Mouse (Mus musculus): ENCODE results near the gene Rnft2.

Gene Rnft2

DNA sequence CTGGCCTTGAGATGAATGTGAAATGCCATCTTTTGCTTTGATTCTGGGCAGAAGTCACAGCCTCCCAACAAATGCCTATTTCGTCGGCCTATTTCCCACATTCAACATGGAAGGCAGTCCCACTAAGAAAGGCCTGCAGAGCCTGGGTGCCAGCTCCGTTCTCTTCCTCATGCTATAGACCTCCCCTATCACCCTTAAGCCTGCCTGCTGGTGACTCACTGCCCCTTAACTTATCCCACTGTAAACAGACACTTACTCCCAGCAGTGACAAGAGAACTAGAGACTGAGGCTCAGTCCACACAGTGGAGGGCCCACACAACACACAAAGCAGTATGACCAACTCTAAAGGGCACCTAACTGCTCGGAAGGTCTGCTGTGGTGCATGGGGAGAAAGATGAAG, 100.6 kb downstream of the Rnft2 start:
- in situ Hi-C loops (cut with MboI; ENCODE audit: low sequenced_read_pairs) = no loop called here

- in situ Hi-C loops (cut with MboI; ENCODE audit: low sequenced_read_pairs) = no loop called here
Measured at GRCm38 (mm10) chr5:118143211-118144026, 101.5 kb downstream of the Rnft2 start.

DNA sequence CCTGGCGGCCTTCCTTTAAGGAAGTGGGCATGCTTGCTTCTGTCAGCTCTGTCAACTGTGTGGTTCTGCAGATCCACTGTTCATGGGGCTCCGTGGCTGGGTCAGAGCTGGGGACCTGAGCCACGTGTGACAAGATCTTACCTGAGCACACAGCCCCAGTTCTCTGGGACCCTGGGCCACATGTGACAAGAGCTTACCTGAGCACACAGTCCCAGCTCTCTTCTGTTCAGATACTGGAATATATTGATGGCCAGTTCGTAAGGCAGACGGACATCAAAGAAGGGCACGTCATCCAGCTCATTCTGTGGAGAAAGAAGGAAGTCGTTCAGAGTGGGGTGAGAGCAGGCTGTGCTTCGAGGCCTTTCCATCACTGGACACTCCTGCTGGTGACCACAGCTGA, 102.4 kb downstream of the Rnft2 start:
- in situ Hi-C loops (cut with MboI; ENCODE audit: low sequenced_read_pairs) = no loop called here

Data from CH12F3 (cell line).